Mouse (Mus musculus): ENCODE data around the gene Casc3. TPM values are rescaled to one million over a fixed set of nuclear protein-coding genes. Genes with fewer than 3 reads are reported as not detected.

Casc3 gene
- polyA plus RNA-seq, 1 experiment: 10.6 TPM

DNA sequence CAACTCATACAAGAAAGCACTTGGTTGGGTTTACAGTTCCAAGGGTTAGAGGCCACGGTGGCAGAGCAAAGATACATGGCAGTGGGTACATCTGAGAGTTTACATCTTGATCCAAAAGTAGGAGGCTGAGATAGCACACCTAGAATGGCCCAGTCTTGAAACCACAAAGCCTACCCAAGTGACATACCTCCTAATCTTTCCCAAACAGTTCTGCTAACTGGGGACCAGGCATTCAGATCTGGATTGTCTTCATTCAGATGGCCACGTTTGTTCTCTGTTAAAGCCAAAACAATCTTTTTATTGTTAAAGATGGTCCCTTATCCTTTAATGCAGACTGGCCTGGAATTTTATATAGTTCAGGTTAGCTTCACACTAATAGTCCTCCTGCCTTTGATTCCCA is 23.2 kb downstream of the Casc3 start:
- peaks cover 96% of the 10 kb centered on the region for H3K36me3 ChIP-seq (replicated peaks; ENCODE audit: low read length)
- no peaks in the 10 kb centered on the region for H3K9me3 ChIP-seq
- TF ChIP-seq GATA1 (IDR thresholded peaks at IDR 0.05; ENCODE audit: borderline replicate concordance, low read length) (no peak), FLI1 (IDR thresholded peaks at IDR 0.05; ENCODE audit: low read length) (no peak)
- no peak overlapping the region for H3K4me3 ChIP-seq (replicated peaks)
- H3K27me3 ChIP-seq (replicated peaks): no peaks in the 10 kb centered on the region
- peaks cover 11% of the 10 kb centered on the region for H3K4me1 ChIP-seq

DNA sequence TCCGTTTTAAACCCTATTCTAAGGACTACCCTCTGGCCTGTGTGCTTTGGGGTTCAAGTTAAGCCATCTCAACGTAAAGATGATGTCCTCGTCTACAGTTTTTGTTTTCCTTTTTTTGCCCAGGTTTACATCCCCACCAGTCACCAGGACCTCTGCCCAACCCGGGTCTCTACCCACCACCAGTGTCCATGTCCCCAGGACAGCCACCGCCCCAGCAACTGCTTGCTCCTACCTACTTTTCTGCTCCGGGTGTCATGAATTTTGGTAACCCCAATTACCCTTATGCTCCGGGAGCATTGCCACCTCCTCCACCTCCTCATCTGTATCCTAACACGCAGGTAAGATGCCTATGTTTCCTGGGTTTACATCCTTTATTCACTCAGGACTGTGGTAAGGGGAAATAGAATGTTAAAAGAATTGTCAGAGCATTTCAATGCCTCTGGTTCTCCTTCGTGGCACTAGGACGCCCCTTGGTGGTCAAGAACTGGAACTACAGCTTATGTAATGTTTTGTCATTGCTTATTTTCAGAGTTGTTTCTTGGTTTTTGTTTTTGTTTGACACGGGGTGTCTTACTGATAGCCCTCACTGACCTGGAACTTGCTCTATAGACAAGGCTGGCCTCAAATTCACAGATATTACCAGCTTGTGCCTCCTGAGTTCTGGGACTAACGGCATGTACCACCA is 24.5 kb downstream of the Casc3 start:
- H3K4me3 ChIP-seq (replicated peaks): no peak overlapping the region
- no peaks in the 10 kb centered on the region for H3K27me3 ChIP-seq (replicated peaks)
- H3K4me1 ChIP-seq: peaks cover 11% of the 10 kb centered on the region
- no peak for TF ChIP-seq FLI1 (IDR thresholded peaks at IDR 0.05; ENCODE audit: low read length)
- no peak for TF ChIP-seq GATA1 (IDR thresholded peaks at IDR 0.05; ENCODE audit: borderline replicate concordance, low read length)
- H3K9me3 ChIP-seq: no peaks in the 10 kb centered on the region
- peaks cover 96% of the 10 kb centered on the region for H3K36me3 ChIP-seq (replicated peaks; ENCODE audit: low read length)

DNA sequence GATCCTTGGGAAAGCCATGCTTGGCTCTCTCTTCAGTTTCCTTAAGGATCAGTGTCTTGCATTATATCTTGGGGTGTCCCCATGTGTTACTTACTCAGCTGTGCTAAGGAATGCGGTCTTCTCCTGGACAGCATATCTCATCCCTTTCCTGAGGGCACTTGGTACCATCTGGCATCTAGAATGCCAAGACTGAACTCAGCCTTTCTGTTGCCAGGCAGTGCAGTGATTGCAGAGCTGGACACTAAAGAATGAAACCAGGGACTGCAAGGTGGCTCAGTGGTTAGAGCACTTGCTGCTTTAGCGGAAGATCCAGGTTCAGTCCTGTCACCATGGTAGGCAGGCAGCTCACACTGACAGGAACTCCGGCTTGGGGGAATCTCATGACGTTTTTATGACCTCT is 25.2 kb downstream of the Casc3 start:
- no peak overlapping the region for H3K4me3 ChIP-seq (replicated peaks)
- H3K9me3 ChIP-seq: no peaks in the 10 kb centered on the region
- H3K27me3 ChIP-seq (replicated peaks): no peaks in the 10 kb centered on the region
- TF ChIP-seq GATA1 (IDR thresholded peaks at IDR 0.05; ENCODE audit: borderline replicate concordance, low read length) (no peak), FLI1 (IDR thresholded peaks at IDR 0.05; ENCODE audit: low read length) (no peak)
- H3K4me1 ChIP-seq: peaks cover 11% of the 10 kb centered on the region
- H3K36me3 ChIP-seq (replicated peaks; ENCODE audit: low read length): peaks cover 96% of the 10 kb centered on the region

DNA sequence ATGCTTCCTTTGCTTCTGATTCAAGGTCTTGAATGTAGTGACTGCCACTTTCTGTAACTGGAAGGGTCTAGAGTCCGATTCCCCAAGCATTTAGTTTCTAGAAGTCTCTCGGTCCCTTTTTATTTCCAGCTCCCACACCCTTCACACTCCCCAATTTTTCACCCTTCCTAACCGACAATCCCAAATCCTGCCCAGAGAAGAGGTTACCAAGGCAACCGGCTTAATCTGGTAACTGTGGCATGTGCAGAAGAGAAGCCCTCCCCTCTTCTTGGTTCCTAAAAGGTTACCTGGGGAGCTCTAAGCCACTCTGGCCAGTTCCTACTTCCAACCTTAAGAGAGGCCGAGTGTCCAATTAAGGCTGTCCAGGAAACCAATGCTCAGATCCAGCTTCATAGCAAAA is 30.6 kb downstream of the Casc3 start:
- Histone ChIP-seq H3K36me3 (replicated peaks; ENCODE audit: low read length) (peaks cover 43% of the 10 kb centered on the region), H3K9me3 (no peaks in the 10 kb centered on the region), H3K4me1 (peaks cover 22% of the 10 kb centered on the region), H3K27me3 (replicated peaks) (peaks cover 35% of the 10 kb centered on the region), H3K4me3 (replicated peaks) (no peak overlapping the region)
- TF ChIP-seq FLI1 (IDR thresholded peaks at IDR 0.05; ENCODE audit: low read length): no peak
- TF ChIP-seq GATA1 (IDR thresholded peaks at IDR 0.05; ENCODE audit: borderline replicate concordance, low read length): no peak

DNA sequence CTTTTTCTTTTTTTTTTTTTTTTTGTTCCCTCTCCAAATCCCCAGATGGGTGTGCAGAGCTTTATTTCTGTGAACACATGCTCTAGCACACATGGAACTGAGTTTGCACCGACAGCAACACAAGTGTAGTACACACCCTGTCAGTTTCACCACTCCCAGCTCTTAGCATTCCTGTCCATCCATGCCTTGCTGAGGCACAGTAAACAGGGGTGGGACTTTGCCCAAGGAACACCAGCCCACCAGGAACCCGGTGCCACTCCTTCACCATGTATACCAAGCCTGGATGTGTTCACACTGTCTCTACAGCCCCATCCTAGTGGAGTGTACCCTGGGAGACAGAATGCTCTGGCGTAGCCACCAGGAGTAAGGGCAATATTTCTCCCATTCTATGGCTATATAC is 31.0 kb downstream of the Casc3 start:
- Histone ChIP-seq H3K36me3 (replicated peaks; ENCODE audit: low read length) (peaks cover 40% of the 10 kb centered on the region), H3K9me3 (no peaks in the 10 kb centered on the region), H3K4me3 (replicated peaks) (no peak overlapping the region), H3K4me1 (peaks cover 22% of the 10 kb centered on the region), H3K27me3 (replicated peaks) (peaks cover 38% of the 10 kb centered on the region)
- no peak for TF ChIP-seq FLI1 (IDR thresholded peaks at IDR 0.05; ENCODE audit: low read length)
- no peak for TF ChIP-seq GATA1 (IDR thresholded peaks at IDR 0.05; ENCODE audit: borderline replicate concordance, low read length)

DNA sequence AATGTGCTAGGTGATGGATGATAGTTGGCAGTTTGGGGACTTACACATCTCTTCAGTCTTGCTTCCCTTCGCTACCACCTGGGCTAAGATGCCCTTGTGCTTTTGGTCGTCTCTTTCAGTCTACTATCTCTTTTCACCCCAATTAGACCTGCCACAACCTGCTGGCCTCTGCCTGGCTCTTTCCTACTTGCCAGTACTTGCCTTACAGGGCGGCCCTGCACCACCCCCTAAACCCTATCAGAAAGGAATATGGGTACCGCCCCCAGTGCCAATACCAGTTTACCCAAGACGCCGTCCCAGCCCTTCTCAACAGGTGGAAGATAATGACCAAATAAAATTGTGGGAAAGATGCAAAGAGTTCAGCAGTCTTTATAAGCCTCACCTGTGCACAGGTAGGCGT is 31.4 kb downstream of the Casc3 start:
- TF ChIP-seq GATA1 (IDR thresholded peaks at IDR 0.05; ENCODE audit: borderline replicate concordance, low read length): no peak
- TF ChIP-seq FLI1 (IDR thresholded peaks at IDR 0.05; ENCODE audit: low read length): no peak

DNA sequence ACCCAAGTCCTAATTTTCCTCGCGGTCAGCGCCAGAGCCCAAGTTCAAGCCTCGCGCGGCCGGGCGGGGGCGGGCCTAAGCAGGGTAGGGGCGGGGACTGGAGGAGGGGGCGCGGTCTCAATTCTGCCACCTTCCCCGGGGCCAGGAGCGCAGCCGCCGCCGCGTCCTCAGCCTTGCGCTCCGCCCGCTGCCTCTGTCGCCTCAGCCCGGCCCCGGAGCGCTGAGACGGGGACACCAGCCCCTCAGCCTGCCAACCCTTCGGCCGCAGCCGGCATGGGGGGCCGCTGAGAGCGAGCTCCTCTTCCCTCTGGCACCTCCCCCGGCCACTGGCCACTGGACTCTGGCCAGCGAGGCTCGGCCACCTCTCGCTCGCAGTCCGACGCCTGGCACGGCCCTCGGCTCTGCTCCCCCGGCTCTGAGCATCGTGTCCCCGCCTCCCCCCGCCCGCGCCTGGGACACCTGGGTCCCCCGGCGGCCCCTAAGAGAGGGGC is 32.0 kb downstream of the Casc3 start, which contains the start of gene Rapgefl1:
Gene Rapgefl1 (plus strand): TSS at position 135 of the 491 bp plus-strand sequence.
- Histone ChIP-seq H3K9me3 (no peaks in the 10 kb centered on the region), H3K27me3 (replicated peaks) (peaks cover 41% of the 10 kb centered on the region), H3K4me1 (peaks cover 22% of the 10 kb centered on the region), H3K36me3 (replicated peaks; ENCODE audit: low read length) (peaks cover 32% of the 10 kb centered on the region), H3K4me3 (replicated peaks) (peak within 1 kb of the TSS; percentile 94)
- no peak for TF ChIP-seq FLI1 (IDR thresholded peaks at IDR 0.05; ENCODE audit: low read length)
- TF ChIP-seq GATA1 (IDR thresholded peaks at IDR 0.05; ENCODE audit: borderline replicate concordance, low read length): no peak

More for the DNA sequence above, 31.4 kb downstream of the Casc3 start:
- H3K4me1 ChIP-seq: peaks cover 22% of the 10 kb centered on the region
- peaks cover 41% of the 10 kb centered on the region for H3K27me3 ChIP-seq (replicated peaks)
- no peaks in the 10 kb centered on the region for H3K9me3 ChIP-seq
- H3K4me3 ChIP-seq (replicated peaks): peak overlapping the region; percentile 94
- H3K36me3 ChIP-seq (replicated peaks; ENCODE audit: low read length): peaks cover 38% of the 10 kb centered on the region

DNA sequence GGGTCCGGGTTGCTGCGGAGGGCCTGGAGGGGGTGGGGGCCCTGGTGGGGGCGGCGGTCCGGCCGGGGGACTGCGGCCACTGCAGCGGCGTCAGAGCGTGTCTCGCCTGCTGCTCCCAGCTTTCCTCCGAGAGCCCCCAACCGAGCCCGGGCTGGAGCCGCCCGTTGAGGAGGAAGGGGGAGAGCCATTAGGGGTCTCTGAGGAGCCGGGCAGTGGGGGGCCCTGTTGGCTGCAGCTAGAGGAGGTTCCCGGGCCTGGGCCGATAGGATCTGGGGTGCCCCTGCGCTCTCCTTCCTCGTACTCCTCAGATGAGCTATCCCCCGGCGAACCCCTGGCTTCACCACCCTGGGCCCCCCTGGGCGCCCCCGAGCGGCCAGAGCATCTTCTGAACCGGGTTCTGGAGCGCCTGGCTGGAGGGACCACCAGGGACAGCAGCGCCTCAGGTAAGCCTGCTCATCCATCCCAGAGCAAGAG is 32.6 kb downstream of the Casc3 start:
- Histone ChIP-seq H3K4me3 (replicated peaks) (peak overlapping the region; percentile 94), H3K36me3 (replicated peaks; ENCODE audit: low read length) (peaks cover 26% of the 10 kb centered on the region), H3K9me3 (no peaks in the 10 kb centered on the region), H3K4me1 (peaks cover 22% of the 10 kb centered on the region), H3K27me3 (replicated peaks) (peaks cover 46% of the 10 kb centered on the region)
- TF ChIP-seq FLI1 (IDR thresholded peaks at IDR 0.05; ENCODE audit: low read length): no peak
- no peak for TF ChIP-seq GATA1 (IDR thresholded peaks at IDR 0.05; ENCODE audit: borderline replicate concordance, low read length)

DNA sequence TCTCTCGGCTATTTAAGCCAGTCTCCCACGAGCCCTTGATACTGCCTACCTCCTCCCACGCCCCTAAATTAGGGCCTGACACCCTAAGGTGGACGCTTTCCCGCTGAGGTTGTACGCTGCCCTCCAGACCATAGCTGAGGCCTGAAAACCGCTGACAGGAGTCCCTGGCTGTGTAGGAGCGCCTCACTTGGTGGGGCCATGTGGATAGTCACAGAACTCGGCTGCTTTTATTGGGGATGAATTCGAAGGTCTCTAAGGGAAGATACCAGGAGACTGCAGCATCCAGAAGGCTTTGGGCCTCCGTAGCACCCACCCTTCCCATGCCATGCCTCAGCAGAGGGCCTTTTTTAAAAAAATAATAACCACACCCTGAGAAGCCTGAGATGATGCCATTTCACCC is 33.2 kb downstream of the Casc3 start:
- TF ChIP-seq FLI1 (IDR thresholded peaks at IDR 0.05; ENCODE audit: low read length) (no peak), GATA1 (IDR thresholded peaks at IDR 0.05; ENCODE audit: borderline replicate concordance, low read length) (no peak)
- Histone ChIP-seq H3K4me1 (peaks cover 22% of the 10 kb centered on the region), H3K9me3 (no peaks in the 10 kb centered on the region), H3K4me3 (replicated peaks) (peak overlapping the region; percentile 39), H3K36me3 (replicated peaks; ENCODE audit: low read length) (peaks cover 20% of the 10 kb centered on the region), H3K27me3 (replicated peaks) (peaks cover 50% of the 10 kb centered on the region)

DNA sequence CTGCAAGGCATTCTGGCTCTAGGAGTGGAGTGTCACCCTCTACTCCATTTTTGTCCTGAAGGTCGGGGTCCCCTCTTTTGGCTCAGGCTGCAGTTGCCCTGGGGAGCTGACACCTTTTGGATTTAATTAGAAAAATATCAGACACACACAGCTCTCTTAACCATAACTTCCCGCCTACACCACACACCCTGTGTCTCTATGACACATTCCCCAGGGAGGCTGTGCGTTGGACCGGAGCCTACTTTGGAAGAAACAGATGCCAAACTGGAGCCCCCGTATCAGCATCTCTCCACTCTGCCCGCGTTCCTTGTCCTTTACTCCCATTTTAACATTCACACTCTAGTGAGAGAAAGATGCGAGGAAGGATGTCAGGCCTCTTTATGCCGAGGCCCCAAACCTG is 33.8 kb downstream of the Casc3 start:
- H3K9me3 ChIP-seq: no peaks in the 10 kb centered on the region
- H3K4me3 ChIP-seq (replicated peaks): no peak overlapping the region
- H3K4me1 ChIP-seq: peaks cover 22% of the 10 kb centered on the region
- peaks cover 14% of the 10 kb centered on the region for H3K36me3 ChIP-seq (replicated peaks; ENCODE audit: low read length)
- TF ChIP-seq GATA1 (IDR thresholded peaks at IDR 0.05; ENCODE audit: borderline replicate concordance, low read length): no peak
- peaks cover 51% of the 10 kb centered on the region for H3K27me3 ChIP-seq (replicated peaks)
